Mouse (Mus musculus): ENCODE measurements around the gene A830031A19Rik. TPM values are rescaled to one million over a fixed set of nuclear protein-coding genes. Genes with fewer than 3 reads are reported as not detected.

Gene A830031A19Rik
- polyA plus RNA-seq, 1 experiment, result not detected

- TF ChIP-seq POLR2A (IDR thresholded peaks at IDR 0.05; ENCODE audit: low read depth, low read length) (no peak), CTCF (IDR thresholded peaks at IDR 0.05; ENCODE audit: extremely low read depth, insufficient read length, insufficient replicate concordance, low read depth, low read length) (no peak)
- H3K27me3 ChIP-seq (ENCODE audit: control insufficient read depth, insufficient read depth, low read length), result no peaks in the 10 kb centered on the region
- H3K27ac ChIP-seq (ENCODE audit: insufficient read depth, low read depth, low read length), result no peak overlapping the region
- peaks cover 8% of the 10 kb centered on the region; the same call in 1 of the 2 replicates for H3K4me1 ChIP-seq (ENCODE audit: control insufficient read depth, insufficient read depth, insufficient read length, low read length)
- no peaks in the 10 kb centered on the region for H3K36me3 ChIP-seq (ENCODE audit: control insufficient read depth, insufficient read depth, low read length)
- H3K4me3 ChIP-seq (ENCODE audit: low read depth, low read length), result no peak overlapping the region
- 30% methylated on average over 6 of the region's 6 CpGs for WGBS
Observed at GRCm38 (mm10) chr11:24111720-24112119, 36.9 kb upstream of the A830031A19Rik start.

GRCm38 (mm10) chr11:24110113-24110512 is 35.3 kb upstream of the A830031A19Rik start:
- no peaks in the 10 kb centered on the region for H3K36me3 ChIP-seq (ENCODE audit: control insufficient read depth, insufficient read depth, low read length)
- WGBS, result 93% methylated on average over 2 of the region's 2 CpGs

GRCm38 (mm10) chr11:24109388-24109787 is 34.5 kb upstream of the A830031A19Rik start:
- 0 out of 2 replicates have a peak, but pooled peaks cover 3% of the 10 kb centered on the region for H3K4me1 ChIP-seq (ENCODE audit: control insufficient read depth, insufficient read depth, insufficient read length, low read length)
- TF ChIP-seq CTCF (IDR thresholded peaks at IDR 0.05; ENCODE audit: extremely low read depth, insufficient read length, insufficient replicate concordance, low read depth, low read length) (no peak), POLR2A (IDR thresholded peaks at IDR 0.05; ENCODE audit: low read depth, low read length) (no peak)
- no peaks in the 10 kb centered on the region for H3K36me3 ChIP-seq (ENCODE audit: control insufficient read depth, insufficient read depth, low read length)
- WGBS, result 41% methylated on average over 3 of the region's 3 CpGs
- H3K27ac ChIP-seq (ENCODE audit: insufficient read depth, low read depth, low read length), result no peak overlapping the region
- H3K27me3 ChIP-seq (ENCODE audit: control insufficient read depth, insufficient read depth, low read length), result no peaks in the 10 kb centered on the region
- no peak overlapping the region for H3K4me3 ChIP-seq (ENCODE audit: low read depth, low read length)

More at GRCm38 (mm10) chr11:24110113-24110512, 35.3 kb upstream of the A830031A19Rik start:
- Histone ChIP-seq H3K4me1 (ENCODE audit: control insufficient read depth, insufficient read depth, insufficient read length, low read length) (0 out of 2 replicates have a peak, but pooled peaks cover 3% of the 10 kb centered on the region), H3K4me3 (ENCODE audit: low read depth, low read length) (no peak overlapping the region), H3K27me3 (ENCODE audit: control insufficient read depth, insufficient read depth, low read length) (no peaks in the 10 kb centered on the region), H3K27ac (ENCODE audit: insufficient read depth, low read depth, low read length) (no peak overlapping the region)
- TF ChIP-seq CTCF (IDR thresholded peaks at IDR 0.05; ENCODE audit: extremely low read depth, insufficient read length, insufficient replicate concordance, low read depth, low read length), result no peak
- no peak for TF ChIP-seq POLR2A (IDR thresholded peaks at IDR 0.05; ENCODE audit: low read depth, low read length)

- Histone ChIP-seq H3K27me3 (ENCODE audit: control insufficient read depth, insufficient read depth, low read length) (no peaks in the 10 kb centered on the region), H3K4me3 (ENCODE audit: low read depth, low read length) (no peak overlapping the region), H3K4me1 (ENCODE audit: control insufficient read depth, insufficient read depth, insufficient read length, low read length) (0 out of 2 replicates have a peak, but pooled peaks cover 3% of the 10 kb centered on the region), H3K36me3 (ENCODE audit: control insufficient read depth, insufficient read depth, low read length) (no peaks in the 10 kb centered on the region), H3K27ac (ENCODE audit: insufficient read depth, low read depth, low read length) (no peak overlapping the region)
- TF ChIP-seq CTCF (IDR thresholded peaks at IDR 0.05; ENCODE audit: extremely low read depth, insufficient read length, insufficient replicate concordance, low read depth, low read length) (no peak), POLR2A (IDR thresholded peaks at IDR 0.05; ENCODE audit: low read depth, low read length) (no peak)
- 29% methylated on average over 3 of the region's 3 CpGs for WGBS
Observed at GRCm38 (mm10) chr11:24108974-24109373, 34.1 kb upstream of the A830031A19Rik start.

- Histone ChIP-seq H3K36me3 (ENCODE audit: control insufficient read depth, insufficient read depth, low read length) (no peaks in the 10 kb centered on the region), H3K4me3 (ENCODE audit: low read depth, low read length) (no peak overlapping the region), H3K4me1 (ENCODE audit: control insufficient read depth, insufficient read depth, insufficient read length, low read length) (0 out of 2 replicates have a peak, but pooled peaks cover 3% of the 10 kb centered on the region), H3K27ac (ENCODE audit: insufficient read depth, low read depth, low read length) (no peak overlapping the region), H3K27me3 (ENCODE audit: control insufficient read depth, insufficient read depth, low read length) (no peaks in the 10 kb centered on the region)
- TF ChIP-seq CTCF (IDR thresholded peaks at IDR 0.05; ENCODE audit: extremely low read depth, insufficient read length, insufficient replicate concordance, low read depth, low read length), result no peak
- no peak for TF ChIP-seq POLR2A (IDR thresholded peaks at IDR 0.05; ENCODE audit: low read depth, low read length)
- 80% methylated on average over 5 of the region's 5 CpGs for WGBS
Observed at GRCm38 (mm10) chr11:24107414-24107813, 32.6 kb upstream of the A830031A19Rik start.

GRCm38 (mm10) chr11:24103128-24103742 is 28.4 kb upstream of the A830031A19Rik start:
- Histone ChIP-seq H3K4me3 (ENCODE audit: low read depth, low read length) (no peak overlapping the region), H3K36me3 (ENCODE audit: control insufficient read depth, insufficient read depth, low read length) (no peaks in the 10 kb centered on the region), H3K27me3 (ENCODE audit: control insufficient read depth, insufficient read depth, low read length) (no peaks in the 10 kb centered on the region), H3K27ac (ENCODE audit: insufficient read depth, low read depth, low read length) (no peak overlapping the region), H3K4me1 (ENCODE audit: control insufficient read depth, insufficient read depth, insufficient read length, low read length) (peaks cover 2% of the 10 kb centered on the region; the same call in 1 of the 2 replicates)
- TF ChIP-seq CTCF (IDR thresholded peaks at IDR 0.05; ENCODE audit: extremely low read depth, insufficient read length, insufficient replicate concordance, low read depth, low read length) (no peak), POLR2A (IDR thresholded peaks at IDR 0.05; ENCODE audit: low read depth, low read length) (no peak)
- WGBS, result 81% methylated on average over 6 of the region's 6 CpGs

- Histone ChIP-seq H3K4me3 (ENCODE audit: low read depth, low read length) (no peak overlapping the region), H3K27ac (ENCODE audit: insufficient read depth, low read depth, low read length) (no peak overlapping the region), H3K27me3 (ENCODE audit: control insufficient read depth, insufficient read depth, low read length) (no peaks in the 10 kb centered on the region), H3K4me1 (ENCODE audit: control insufficient read depth, insufficient read depth, insufficient read length, low read length) (peaks cover 2% of the 10 kb centered on the region; the same call in 1 of the 2 replicates), H3K36me3 (ENCODE audit: control insufficient read depth, insufficient read depth, low read length) (no peaks in the 10 kb centered on the region)
- no peak for TF ChIP-seq POLR2A (IDR thresholded peaks at IDR 0.05; ENCODE audit: low read depth, low read length)
- TF ChIP-seq CTCF (IDR thresholded peaks at IDR 0.05; ENCODE audit: extremely low read depth, insufficient read length, insufficient replicate concordance, low read depth, low read length), result no peak
- WGBS, result 59% methylated on average over 2 of the region's 2 CpGs
Observed at GRCm38 (mm10) chr11:24102372-24102771, 27.5 kb upstream of the A830031A19Rik start.
